Mouse (Mus musculus): ENCODE results near the gene Prkca.

DNA sequence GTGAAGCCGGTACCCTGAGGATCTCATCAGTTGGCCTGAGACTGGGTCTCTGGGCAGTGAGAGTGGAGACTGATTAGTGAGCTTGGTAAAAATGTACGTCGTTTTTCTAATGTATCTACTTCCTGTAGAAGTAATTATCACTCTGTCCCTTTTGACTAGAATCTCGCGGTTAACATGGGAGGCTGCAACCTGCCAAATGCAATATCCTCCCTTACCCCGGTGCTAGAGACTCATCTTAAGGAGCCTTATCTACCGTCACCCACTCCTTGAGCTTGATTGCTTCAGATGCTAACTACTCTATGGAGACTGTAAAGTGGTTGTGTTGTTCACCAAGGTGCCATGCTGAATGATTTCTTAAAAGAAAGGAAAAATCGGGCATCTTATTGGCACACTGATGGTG, 1.9 kb downstream of the Prkca start:
- TF ChIP-seq POLR2A (IDR thresholded peaks at IDR 0.05; ENCODE audit: insufficient read depth, low read length) (no peak), CTCF (IDR thresholded peaks at IDR 0.05; ENCODE audit: low read depth, low read length) (no peak)
